Mouse (Mus musculus) cerebellum, adult 9-10 months (tissue): ENCODE results near the gene Npc2.
A peak's percentile ranks its signal among the peaks of the same experiment; 100 is the strongest.

Source experiments
- DNase-seq: peaks from one replicate; pipeline ENCODE4 v3.0.0; 2022

Gene Npc2

GRCm38 (mm10) chr12:84776229-84776628, 3.3 kb upstream of the Npc2 start:
- no peak for DNase-seq

- peak; percentile 47 for DNase-seq
Measured at GRCm38 (mm10) chr12:84774376-84774775, 1.4 kb upstream of the Npc2 start.

GRCm38 (mm10) chr12:84773476-84773875, 524 bp upstream of the Npc2 start:
- DNase-seq, result no peak

GRCm38 (mm10) chr12:84771981-84772520, 901 bp downstream of the Npc2 start:
- peak; percentile 45 for DNase-seq

- no peak for DNase-seq
Measured at GRCm38 (mm10) chr12:84769624-84770023, 3.3 kb downstream of the Npc2 start.

- no peak for DNase-seq
Measured at GRCm38 (mm10) chr12:84767510-84767909, 5.4 kb downstream of the Npc2 start.

GRCm38 (mm10) chr12:84766113-84766735, 6.7 kb downstream of the Npc2 start:
- no peak for DNase-seq

- no peak for DNase-seq
Measured at GRCm38 (mm10) chr12:84765506-84765905, 7.4 kb downstream of the Npc2 start.

- DNase-seq, result no peak
Measured at GRCm38 (mm10) chr12:84764756-84765155, 8.2 kb downstream of the Npc2 start.

GRCm38 (mm10) chr12:84763577-84764218, 9.3 kb downstream of the Npc2 start:
- no peak for DNase-seq

GRCm38 (mm10) chr12:84762532-84762931, 10.4 kb downstream of the Npc2 start:
- DNase-seq, result no peak

- no peak for DNase-seq
Measured at GRCm38 (mm10) chr12:84759063-84759462, 13.9 kb downstream of the Npc2 start.

- DNase-seq, result no peak
Measured at GRCm38 (mm10) chr12:84756016-84756415, 16.9 kb downstream of the Npc2 start.

- DNase-seq, result peak; percentile 65
Measured at GRCm38 (mm10) chr12:84755008-84755695, 17.8 kb downstream of the Npc2 start.

GRCm38 (mm10) chr12:84752131-84752977, 20.6 kb downstream of the Npc2 start:
- peak; percentile 82 for DNase-seq

- no peak for DNase-seq
Measured at GRCm38 (mm10) chr12:84750661-84751060, 22.3 kb downstream of the Npc2 start.

- no peak for DNase-seq
Measured at GRCm38 (mm10) chr12:84748134-84748533, 24.8 kb downstream of the Npc2 start.

GRCm38 (mm10) chr12:84745700-84746099, 27.3 kb downstream of the Npc2 start:
- no peak for DNase-seq

GRCm38 (mm10) chr12:84743496-84743895, 29.5 kb downstream of the Npc2 start:
- no peak for DNase-seq

GRCm38 (mm10) chr12:84733366-84733765, 39.6 kb downstream of the Npc2 start:
- no peak for DNase-seq

GRCm38 (mm10) chr12:84728421-84728820, 44.5 kb downstream of the Npc2 start:
- no peak for DNase-seq

- DNase-seq, result no peak
Measured at GRCm38 (mm10) chr12:84727434-84727833, 45.5 kb downstream of the Npc2 start.

- DNase-seq, result no peak
Measured at GRCm38 (mm10) chr12:84726986-84727385, 46.0 kb downstream of the Npc2 start.
